Mouse (Mus musculus) ES-Bruce4 (cell line): Measurements from ENCODE around the gene Eri3.

Experiments
- EP300 ChIP-seq: IDR thresholded peaks from 2 replicates; pipeline ENCODE4 v1.6.1; 2011; ENCODE audit warnings: low read depth, low read length; ENCODE audit not compliant: insufficient read depth
- POLR2A ChIP-seq: IDR thresholded peaks from one replicate; pipeline ENCODE4 v1.8.1; 2011; ENCODE audit warnings: low read length; ENCODE audit not compliant: insufficient read depth

GRCm38 (mm10) chr4:117646926-117647755, 97.0 kb downstream of the Eri3 start:
- no peak for TF ChIP-seq POLR2A
- no peak for TF ChIP-seq EP300
